Mouse (Mus musculus) ES-CJ7 (cell line): ENCODE measurements at regions not wholly inside any gene's neighbourhood (a gene's known extent, or its start where the extent isn't known, plus 50 kb on each side); places are given as distances from the start of the nearest gene placed in this dataset.

Experiments
- DNase-seq: peaks from one replicate; pipeline ENCODE4 v3.0.0; 2011; ENCODE audit warnings: low read depth, low spot score

DNA sequence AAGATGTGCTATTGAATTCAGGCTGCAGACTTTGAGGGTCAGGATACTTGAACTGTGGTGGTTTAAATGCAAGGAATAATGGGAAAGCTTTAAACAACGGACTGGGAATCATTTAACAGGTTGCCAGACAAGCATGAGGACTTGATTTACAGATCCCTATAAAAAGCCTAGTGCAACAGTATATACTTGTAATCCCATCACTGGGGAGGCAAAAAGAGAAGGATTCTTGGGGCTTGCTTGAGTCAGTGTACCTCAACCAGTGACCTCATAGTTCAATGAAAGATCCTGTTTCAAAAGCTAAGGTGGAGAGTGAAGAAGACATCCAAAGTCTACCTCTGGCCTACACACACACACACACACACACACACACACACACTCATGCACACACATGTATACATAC, 99.8 kb downstream of the Lrrn1 start:
- DNase-seq, result no peak

DNA sequence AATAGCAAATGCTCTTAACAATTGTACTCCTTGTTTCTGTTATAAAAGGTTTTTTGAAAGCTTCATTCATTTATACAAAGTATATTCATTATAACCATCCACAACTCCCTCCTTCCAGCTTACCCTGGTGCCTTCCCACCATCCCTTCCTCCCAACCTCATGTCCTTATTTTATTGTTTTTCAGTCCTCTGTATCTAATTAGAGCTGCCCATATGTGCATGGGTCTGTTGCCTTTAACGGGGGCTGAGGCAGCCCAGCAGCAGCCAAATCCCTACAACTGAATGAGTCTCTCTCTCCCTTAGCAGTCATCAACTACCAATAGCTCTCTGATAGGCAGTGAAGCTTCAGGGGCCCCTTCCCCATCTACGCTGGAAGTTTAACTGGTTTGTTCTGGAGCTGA, 116.2 kb downstream of the Lrrn1 start:
- no peak for DNase-seq

DNA sequence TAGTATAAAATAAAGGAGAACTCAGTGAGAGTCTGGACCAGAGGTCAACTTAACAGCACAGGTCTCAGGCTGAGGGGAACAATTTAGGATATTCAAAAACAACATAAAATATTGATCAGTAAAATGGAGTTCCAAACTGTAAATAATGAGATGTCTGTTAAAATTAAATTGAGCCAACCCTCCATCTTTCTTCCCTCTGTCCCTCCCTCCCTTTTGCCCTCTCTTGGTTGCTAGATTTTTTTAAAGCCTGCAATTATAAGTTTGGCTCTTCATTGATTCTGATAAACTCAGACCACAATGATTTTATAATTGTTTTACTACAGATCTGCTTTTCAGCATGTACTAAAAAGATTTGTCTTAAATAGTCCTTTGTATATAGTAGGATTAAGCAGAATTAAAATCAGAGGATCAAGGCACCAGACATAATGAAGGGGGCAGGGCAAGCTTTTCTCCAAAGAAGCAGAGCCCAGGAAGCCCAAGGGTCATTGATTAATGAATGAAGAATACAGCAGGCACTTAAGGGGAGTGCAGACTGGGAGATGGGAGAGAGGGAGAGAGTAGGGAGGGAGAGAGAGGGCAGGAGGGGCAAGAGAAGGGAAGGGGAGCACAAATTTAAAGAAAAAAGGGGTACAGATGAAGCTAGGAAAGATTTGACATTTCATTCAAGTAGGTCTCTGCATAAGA, 124.4 kb downstream of the Lrrn1 start:
- no peak for DNase-seq

- no peak for DNase-seq
These were observed 128.2 kb downstream of the Lrrn1 start for GRCm38 (mm10) chr6:107657805-107658204.

GRCm38 (mm10) chr6:107661009-107661764, 131.6 kb downstream of the Lrrn1 start:
- DNase-seq, result no peak

GRCm38 (mm10) chr6:107699298-107699697, 169.7 kb downstream of the Lrrn1 start:
- DNase-seq, result no peak

GRCm38 (mm10) chr6:107708185-107708584, 178.6 kb downstream of the Lrrn1 start:
- no peak for DNase-seq

DNA sequence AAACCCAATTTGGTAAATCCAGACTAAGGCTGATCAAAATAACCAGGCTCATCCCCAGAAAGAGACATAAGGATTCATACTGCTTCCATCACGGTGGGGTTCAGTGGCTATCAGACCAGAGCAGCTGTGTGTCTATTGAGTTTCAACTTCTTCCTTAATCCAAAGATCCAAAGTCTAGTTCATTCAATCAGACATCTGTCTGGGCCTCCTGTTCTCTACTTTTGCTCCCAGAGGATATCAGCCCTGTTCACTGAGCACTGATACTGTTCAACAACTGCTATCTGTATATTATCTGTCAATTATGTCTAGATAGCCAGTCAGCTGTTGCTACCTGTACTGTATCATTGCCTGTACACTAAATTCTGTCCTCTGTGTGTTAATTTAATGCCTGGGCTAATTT, 179.0 kb downstream of the Lrrn1 start:
- no peak for DNase-seq

- DNase-seq, result no peak
These were observed 180.8 kb downstream of the Lrrn1 start for GRCm38 (mm10) chr6:107710360-107710759.

DNA sequence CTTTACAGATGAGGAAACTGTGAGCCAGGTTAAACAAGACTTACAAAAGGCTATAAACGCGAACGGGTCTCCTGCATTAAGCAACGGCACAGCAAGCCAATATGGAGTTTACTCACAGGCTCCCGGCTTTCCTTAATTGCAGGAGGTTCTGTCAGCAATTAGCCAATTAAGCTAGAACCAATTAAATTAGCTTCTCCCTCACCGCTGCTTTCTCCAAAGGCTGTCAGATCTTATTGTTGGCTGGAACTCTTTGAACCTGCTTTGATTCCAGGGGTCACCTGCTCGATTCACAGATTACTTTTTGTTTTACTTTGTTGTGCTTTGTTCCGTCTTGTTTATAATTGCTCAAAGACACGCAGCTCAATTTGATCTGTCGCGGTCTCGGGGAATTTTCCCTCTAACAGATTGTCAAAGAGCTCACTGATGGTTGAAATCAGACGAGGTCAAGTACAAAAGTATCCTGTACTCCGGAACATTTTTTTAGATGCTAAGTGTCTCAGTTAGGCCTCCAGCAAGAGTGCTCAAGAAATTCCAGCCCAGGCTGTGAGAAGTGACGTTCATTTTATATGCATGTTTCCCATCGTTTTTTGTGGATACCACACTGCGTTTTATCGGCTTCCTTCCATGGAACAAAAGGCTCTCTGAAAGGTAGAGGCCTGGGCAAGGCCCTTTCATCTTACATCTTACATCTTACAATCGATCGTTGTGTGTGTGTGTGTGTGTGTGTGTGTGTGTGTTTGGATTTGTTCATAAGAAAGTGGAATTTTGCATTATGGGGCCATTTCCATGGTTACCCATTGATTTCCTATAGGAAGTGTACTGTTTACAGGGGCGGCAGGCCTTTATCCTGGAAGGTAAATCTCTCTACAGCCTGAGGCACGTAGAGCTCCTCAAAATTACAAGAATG, 181.9 kb downstream of the Lrrn1 start:
- no peak for DNase-seq

GRCm38 (mm10) chr6:107713051-107713450, 183.5 kb downstream of the Lrrn1 start:
- peak; percentile 37 for DNase-seq

- DNase-seq, result no peak
These were observed 187.6 kb downstream of the Lrrn1 start for GRCm38 (mm10) chr6:107717194-107717593.

GRCm38 (mm10) chr6:107730294-107730693, 200.7 kb downstream of the Lrrn1 start:
- no peak for DNase-seq

DNA sequence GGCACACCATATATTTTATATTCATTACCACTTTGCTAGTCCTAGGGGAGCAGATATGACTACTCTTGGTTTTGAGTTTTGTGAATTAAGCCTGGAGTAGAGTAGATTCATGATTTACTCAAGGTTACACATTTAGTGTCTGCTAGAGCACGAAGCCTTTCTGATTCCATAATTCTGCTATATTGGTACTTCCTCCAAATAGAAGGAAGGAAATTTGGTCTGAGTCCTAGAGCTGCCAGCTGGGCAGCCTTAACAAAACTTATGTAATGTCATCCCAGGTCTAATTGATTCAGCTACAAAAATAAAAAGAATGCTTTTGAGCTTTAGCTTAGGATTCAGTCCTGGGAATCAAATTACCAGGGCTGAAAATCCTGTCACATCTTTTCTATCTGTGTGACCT, 205.2 kb downstream of the Lrrn1 start:
- DNase-seq, result no peak

GRCm38 (mm10) chr6:107749111-107749736, 219.7 kb downstream of the Lrrn1 start:
- DNase-seq, result no peak

DNA sequence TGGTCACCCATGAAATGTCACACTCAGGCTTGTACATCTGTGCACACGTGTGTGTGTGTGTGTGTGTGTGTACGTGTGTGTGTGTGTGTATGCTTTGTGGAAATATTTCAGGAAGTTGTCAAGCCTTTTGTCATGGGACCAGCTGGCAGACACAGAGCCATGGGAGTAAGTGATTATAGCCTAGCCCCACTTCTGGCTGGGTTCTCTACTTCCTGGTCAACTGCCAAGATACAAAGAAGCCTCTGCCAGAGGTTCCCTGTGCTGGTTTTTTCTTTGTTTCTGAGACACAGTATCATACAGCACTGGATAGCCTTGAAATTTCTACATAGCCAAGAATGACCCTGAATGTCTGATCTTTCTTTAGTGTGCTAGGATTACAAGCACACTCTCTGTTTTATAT, 220.2 kb downstream of the Lrrn1 start:
- no peak for DNase-seq

DNA sequence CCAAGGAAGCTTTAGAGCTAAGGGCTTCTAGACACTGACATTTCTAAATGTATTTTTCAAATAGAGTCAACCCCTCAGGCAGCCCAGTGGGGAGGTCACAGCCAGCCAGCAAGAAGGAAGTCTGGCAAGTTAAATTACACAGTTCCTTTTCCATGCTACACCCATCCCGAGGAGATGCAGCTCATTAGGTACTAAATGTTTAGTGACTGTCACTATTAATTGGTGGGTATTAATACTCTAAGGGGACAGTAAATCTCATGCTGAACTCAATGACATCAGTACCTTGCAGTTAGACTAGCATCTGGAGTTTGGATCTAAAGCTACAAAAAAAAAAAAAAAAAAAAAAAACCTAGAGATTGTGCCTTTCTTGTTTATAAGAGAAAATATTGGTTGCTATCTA, 222.6 kb downstream of the Lrrn1 start:
- DNase-seq, result no peak

GRCm38 (mm10) chr6:107755158-107755557, 225.6 kb downstream of the Lrrn1 start:
- DNase-seq, result no peak

- DNase-seq, result no peak
These were observed 241.4 kb downstream of the Lrrn1 start for GRCm38 (mm10) chr6:107770834-107771470.

DNA sequence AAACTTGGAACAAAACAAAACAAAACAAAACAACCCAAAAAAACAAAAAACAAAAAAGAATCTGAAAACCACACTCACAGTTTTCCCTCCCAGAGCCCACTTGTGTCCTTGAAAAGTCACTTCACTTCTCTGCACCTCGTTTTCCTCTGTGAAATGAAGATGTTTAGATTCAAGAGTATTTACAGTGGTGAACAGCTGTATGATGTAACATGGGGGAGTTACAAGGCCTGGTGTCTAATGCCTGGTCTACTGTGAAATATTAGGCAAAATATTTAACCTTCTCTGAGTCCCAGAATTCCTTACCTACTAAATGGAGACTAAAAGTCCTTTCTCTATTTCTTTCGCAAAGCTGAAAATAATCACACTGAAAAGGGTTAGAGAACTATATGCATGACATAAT, 255.4 kb downstream of the Lrrn1 start:
- DNase-seq, result no peak

DNA sequence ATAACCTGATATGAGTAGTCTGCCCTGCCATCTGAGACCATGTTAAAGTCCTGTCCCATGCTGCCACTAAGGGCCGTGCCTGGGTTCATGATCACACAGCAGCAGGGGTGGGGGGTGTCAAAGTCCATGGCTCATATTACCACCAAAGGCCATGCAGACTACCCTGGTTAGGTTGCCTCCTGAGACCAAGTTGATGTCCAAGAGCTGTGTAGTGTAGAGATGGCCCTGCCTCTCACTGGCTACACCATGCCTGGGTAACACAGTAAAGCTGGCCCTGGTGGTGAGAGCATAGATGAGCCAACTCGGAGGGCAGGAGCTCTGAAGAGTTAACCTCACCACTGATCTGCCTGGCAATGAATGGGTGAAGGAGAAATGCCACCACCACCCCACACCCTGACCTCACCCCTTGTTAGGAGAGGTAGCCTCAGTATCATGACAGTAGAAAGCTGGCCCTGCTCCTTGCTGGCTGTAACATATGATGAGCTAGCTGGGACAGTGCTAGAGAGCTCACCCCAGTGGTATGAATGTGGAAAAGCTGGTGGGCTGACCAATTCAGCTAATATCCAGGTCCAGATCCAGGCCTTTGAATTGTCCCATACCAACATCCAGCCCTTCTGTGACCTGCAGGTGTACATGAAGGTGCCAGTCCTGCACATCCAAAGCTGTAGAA, 258.8 kb downstream of the Lrrn1 start:
- peak; percentile 10 for DNase-seq
